Mouse (Mus musculus): ENCODE data around the gene Mgll. TPM values are rescaled to one million over a fixed set of nuclear protein-coding genes. Genes with fewer than 3 reads are reported as not detected.

Mgll gene
- 100 to 1,000 TPM; 197 to 247 TPM for total RNA-seq (2021)
- long read RNA-seq, experiment 1, transcript Mgll-207 (8 exons, 3,991 nt), result minor isoform, 18 of 236 reads
- long read RNA-seq, experiment 1, transcript Mgll-204 (8 exons, 3,676 nt), result major isoform, 126 of 236 reads
- long read RNA-seq, experiment 1, partial matches to known transcripts, result 12 of 236 reads
- long read RNA-seq, experiment 1, other reads (novel, unspliced or antisense), result 78 of 236 reads
- long read RNA-seq, experiment 2, transcript Mgll-204 (8 exons, 3,676 nt), result major isoform, 127 of 367 reads
- long read RNA-seq, experiment 2, transcript Mgll-207 (8 exons, 3,991 nt), result minor isoform, 29 of 367 reads
- long read RNA-seq, experiment 2, partial matches to known transcripts, result 3 of 367 reads
- long read RNA-seq, experiment 2, other reads (novel, unspliced or antisense), result 203 of 367 reads

DNA sequence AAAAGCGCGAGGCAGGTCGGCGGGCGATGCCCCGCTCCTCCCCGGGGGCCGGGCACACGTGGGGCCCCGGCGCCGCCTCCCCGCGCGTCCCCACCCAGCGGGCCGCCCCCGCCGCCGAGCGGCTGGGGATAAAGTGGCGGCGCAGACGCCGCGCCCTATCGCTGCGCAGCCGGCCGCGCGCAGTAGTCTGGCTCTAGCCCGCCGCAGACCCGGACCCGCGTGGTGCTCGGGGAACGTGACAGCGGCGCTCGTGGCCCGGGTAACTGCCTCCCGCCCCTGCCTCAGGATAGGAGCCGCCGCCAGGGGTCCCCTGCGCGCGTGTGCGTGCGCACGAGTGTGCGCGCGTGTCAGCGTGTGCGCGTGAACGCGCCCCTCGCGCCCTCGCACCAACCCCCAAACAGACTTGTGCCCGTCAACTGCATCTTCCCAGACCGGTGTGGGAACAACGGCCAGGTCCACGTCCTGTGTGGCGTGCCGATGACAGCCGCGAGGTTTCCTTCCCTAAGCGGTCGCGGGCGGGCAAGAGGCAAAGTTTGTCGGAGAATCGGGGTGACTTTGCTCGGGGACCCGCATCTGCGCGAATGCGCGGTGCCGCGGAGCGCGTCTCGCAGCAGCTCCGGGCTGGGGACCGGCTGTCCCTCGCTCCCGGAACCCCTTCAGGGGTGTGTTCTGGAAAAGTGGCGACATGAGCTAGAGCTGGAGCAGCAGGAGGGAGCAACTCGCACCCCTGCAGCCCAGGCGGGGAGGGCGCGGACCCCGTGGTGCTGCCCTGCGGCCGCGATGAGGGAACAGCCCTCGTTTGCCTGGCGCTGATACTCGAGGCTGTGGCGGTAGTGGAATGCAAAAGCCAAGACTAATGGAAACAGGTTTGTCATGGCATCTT, at the start of gene Mgll:
TSS of gene Mgll (plus strand) at position 100 of the 883 bp plus-strand sequence.
- DNase-seq (ENCODE audit: low spot score in 2 of 2), result peak; percentile 76 to 84

DNA sequence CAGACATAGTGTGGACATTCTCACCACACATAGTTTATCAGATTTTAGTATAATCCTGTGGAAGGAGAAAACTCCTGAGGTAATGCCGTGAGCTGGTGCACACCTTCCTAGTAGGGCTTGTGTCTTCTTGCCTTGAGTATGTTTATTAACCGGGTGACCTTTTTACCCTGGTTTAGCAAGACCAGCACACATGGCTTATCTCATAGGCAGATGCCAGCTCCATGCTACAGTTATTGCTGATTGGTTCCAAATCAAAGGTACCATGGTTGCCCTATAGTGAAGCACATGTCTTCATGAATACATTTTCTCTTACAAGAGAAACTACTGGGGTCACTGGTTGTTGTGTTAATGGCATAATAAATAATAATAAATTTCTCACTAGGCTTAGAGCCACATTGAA, 48.4 kb upstream of the Mgll start:
- DNase-seq (ENCODE audit: low spot score in 2 of 2), result no peak

DNA sequence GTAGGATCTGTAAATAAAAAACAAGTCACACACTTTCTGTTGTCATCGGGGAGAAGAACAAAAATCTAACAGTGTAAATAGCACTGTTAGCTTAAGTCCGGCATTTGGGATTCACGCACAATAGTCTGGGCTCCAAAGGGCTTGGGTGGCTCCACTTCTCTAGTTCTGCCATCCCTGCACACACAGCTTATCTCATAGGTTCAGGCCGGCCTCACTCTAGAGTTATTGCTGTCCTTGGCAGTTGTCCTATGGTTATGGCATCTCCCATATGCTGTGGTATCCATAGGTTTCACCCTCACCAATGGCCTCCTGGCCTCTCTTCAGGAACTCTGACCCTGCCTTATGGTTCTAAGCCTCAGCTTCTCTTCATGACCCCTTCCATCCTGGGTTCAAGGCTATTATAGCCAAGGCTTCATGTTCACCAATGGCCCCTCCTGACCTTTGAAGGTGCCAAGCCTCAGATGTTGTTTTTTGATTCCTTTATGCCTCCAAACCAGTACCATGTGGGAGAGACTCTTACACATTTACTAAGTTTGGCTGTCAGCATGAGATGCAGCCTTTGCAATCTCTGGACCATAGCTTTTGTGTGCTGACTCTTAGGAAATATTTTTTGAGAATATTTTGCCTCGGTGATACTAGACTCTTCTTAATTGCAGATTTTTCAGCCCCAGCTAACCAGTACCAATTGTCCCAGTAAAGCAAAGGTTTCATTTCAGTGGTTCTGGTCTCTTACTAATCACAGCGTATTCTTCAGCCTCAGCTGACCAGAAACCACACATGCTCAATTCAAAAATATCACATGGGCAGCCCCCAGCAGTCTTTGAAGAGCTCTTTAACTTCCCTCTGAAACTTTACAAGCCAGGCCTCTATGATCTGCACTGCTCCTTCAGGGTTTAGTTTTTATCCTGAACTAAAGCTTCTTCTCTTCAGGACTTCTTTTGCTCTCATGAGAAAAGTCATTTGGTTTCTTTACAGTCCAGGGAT, 47.2 kb upstream of the Mgll start:
- no peak for DNase-seq (ENCODE audit: low spot score in 2 of 2)

DNA sequence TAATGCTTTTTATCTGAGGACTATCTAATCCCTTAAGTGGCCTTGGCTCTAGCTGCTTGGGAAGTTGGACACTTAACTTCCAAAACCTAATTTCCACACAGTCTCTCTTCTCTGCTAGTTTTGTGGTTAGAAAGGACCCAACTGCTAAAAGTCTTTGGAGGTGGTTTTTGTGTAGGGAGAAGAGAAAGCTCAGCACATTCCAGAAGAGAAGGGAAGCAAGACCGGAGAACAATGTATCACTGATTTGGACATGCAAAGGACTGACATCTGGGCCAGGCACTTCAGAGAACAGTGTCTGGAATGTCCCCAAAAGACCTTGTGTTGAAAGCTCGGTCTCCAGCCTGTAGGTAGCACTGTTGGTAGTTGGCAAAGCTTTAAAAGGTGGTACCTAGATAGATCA, 46.5 kb upstream of the Mgll start:
- no peak for DNase-seq (ENCODE audit: low spot score in 2 of 2)

DNA sequence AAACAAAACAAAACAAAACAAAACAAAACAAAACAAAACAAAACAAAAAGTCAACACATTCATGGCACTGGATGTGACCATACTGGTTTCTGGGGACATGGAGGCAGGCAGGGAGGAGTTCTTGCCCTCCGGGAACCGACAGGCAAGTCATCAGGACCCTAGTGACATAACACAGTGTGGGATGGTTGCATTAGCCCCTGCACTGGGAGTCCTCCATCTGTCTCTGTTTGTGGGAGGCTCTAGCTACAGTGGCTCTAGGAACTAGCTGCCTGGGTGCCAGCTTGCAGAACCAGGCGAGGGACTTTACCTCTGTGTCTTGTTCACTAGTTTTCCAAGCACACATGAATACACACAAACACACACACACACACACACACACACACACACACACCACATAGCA, 43.2 kb upstream of the Mgll start:
- DNase-seq (ENCODE audit: low spot score in 2 of 2), result no peak

DNA sequence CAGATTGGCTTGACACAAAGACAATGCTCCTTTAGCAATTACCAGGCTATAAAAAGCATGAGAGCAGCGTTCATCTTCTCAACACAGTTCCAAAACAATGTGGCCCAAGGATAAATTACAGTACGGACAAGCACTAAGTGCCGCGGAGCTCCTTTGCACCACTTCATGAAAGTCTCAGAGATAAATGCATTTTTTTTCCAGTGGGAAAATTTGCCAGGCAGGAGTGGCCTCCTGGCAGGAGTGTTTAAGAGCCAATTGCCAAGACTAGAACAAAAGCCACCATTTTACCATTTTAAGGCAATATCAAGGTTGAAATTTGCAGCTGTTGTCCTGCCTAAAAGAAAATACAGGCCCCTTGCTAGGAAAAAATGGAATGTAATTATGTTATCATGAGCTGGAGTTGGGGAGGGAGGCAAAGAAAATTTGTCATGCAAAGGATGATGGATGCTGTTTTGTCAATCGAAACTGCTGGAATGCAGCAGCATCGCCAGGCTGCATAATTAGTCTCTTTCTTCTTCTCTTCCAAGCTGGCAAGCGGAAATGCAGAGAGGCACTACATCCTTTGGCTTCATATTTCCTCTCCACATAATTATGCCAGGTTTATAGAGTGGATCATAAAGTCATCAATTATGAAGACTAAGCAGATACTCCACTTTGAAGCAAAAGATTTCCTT, 40.7 kb upstream of the Mgll start:
- no peak for DNase-seq (ENCODE audit: low spot score in 2 of 2)

DNA sequence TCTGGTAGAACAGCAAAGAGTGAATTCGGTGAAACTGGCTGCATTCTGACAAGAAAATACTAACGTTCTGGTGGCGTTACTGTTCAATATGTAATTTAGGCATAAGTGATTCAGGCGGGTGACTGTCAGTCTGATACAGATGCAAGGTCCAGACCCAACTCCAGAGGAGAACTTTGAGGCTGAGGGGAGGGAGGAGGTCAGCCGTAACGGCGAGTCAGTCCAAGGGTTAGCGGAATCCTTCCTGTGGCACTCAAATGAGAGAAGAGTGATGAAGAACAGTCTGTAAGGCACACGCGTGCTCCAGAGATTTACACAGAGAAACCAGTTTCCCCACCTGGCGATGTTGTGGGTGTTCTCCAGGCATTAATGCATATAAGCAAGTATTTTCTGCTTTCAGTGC, 36.0 kb upstream of the Mgll start:
- DNase-seq (ENCODE audit: low spot score in 2 of 2), result no peak

DNA sequence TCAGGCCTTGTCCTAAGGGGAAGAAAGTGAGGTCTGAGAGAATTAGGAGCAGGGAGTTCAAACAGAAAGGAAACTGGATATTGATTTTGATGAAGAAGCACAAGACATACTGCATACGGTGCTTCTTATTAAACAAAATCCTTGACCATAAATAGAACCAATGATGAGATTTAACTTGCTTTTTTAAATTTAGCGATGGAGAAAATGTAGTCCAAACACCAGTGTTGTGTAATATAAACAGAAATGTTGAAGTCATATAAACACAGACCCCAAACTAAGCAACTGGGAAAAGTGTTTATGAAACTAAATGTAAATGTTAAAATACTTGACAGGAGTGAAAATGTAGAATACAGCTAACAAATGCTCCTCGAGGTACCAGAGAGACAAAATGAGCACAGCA, 35.5 kb upstream of the Mgll start:
- no peak for DNase-seq (ENCODE audit: low spot score in 2 of 2)

DNA sequence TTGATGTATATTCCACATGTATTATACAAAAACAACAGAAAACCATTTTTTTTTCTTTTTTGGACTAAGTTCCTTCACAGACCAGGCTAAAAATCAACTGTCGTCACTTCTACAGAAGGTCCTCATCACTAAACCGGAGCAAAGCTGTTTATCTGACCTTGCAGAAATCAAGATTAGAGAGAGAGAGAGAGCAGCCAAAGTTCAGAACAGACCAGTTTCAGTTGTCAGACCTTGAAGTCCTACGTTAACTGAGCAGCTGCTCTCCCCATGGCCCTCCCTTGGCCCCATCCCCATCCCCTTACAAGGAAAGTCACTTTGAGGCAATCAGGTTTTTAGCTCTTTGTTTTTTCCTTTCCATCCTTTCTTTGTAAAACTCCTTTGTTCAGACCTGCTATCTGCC, 34.0 kb upstream of the Mgll start:
- DNase-seq (ENCODE audit: low spot score in 2 of 2), result no peak

DNA sequence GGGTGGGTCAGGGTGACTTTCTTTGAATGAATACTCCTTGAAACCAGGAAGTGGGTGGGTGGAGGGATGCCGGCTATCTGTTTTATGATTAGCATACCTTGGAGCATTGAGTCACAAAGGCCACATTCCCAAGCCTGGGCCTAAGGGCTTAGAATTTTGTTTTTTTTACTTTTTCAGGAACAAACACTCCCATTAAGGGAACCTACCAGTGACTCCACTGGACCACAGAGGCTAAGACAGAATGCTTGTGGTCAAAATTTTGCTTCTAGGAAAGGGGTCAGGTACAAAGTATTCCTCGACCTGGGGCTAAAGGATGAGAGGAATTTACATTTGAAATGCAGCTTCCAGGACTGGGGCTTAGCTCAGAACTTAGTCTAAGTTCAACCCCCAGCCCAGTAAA, 32.9 kb upstream of the Mgll start:
- DNase-seq (ENCODE audit: low spot score in 2 of 2), result no peak

DNA sequence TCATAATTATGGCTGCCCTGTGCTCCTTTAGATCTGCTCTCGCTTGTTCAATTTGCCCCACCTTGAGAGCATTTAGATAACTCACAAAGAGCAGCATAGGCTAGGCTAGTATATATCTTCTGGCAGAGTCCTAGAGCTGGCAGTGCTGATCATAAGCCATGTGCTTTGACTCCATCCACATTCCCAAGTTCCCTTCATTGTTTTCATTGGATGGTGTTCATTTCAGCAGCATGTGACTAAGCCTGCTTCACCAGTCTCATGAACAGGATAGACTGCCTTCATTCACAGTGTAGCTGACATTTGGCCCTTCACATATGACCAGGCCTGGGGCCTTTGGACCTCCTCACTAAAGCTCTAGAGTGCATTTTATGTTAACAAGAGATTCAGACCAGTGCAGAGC, 21.3 kb upstream of the Mgll start:
- DNase-seq (ENCODE audit: low spot score in 2 of 2), result no peak

DNA sequence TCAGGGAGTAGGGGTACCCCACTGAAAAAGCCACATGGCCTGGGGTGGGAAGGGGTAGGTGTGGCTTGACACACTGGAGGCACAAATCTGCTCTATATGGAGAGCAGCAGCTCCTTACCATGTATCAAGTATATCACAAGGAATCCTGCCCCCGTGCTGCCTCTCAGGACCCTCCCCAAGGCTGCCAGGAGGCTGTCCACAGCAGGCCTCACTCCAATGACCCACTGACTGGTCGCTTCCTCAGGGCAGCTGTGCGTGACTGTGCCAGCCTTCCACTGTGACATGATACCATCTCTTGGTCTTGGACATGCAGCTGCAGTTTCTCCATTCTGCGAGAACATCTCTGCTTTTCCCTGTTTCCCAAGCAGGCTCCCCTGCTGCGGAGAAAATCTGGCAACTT, 20.5 kb upstream of the Mgll start:
- DNase-seq (ENCODE audit: low spot score in 2 of 2), result no peak

DNA sequence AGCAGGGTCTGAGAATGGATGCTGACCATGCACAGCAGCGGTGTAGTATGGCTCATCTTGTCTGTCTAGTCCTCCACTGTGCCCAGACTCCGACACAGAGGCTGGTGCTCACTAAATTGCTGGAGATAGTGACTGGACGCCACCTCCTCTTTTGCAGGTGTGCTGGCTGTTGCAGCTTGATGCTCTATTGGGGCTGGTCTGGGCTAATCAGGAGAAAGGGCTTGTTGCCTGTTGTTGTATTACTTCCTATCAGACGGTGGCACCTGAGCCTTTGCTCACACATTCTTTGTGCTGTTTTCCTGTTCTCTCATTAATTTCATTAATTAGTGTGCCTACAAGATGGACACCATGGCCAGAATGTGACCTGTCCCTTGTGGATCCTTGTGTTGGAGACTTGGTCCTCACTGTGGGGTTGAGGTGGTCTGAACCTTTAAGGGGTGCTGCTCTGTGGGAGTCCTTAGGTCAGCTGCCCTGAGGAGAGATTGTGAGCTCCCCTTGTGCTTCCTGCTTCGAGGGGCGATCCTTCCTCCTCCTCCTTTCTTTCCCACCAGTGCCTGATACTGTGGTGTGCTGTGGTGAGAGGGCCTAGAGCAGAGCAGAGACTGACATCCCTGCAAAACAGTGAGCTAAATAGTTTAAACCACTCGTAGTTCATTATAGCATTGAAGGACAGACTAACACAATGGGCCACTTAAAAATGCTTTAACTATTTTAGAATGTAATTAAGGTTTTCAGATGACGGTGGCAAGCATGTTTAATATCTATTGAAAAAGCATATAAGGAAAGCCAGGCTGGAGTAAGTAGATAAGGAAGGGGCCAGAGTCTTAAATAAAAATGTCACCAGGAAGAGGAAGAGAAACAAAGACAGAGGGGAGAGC, 15.6 kb upstream of the Mgll start:
- no peak for DNase-seq (ENCODE audit: low spot score in 2 of 2)

DNA sequence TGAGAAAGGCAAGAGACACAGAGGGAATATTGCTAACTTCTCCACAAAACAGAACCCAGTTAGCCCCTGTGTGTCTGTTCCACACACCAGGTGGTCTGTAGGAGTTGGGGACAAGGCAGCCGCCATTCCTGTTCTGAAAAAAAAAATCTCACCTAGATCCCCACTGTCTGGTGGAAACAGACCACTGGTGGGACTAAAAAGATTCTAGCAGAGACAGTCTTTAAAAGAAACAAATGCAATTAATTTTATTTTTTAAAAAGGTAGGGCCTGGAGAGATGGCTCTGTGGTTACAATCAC, 15.0 kb upstream of the Mgll start:
- DNase-seq (ENCODE audit: low spot score in 2 of 2), result no peak

DNA sequence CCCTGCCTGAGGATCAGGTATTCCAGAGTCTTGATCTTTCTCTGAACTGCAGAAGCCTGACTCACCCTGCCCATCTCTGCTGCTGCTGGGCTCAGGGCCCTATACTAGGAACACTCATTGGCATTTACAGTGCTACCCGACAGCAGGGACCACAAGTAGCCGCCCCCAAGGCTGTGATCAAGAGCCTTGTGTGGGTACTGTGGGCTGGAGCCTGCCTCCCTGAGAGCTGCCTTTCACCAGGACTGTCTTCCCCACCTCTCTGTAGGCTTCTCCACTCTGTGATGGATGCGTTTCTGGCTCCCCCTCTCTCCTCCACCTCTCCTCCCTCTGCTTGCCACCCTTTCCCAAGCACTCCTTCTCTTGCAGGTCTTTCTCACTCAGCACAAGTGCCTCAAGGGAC, 12.9 kb upstream of the Mgll start:
- DNase-seq (ENCODE audit: low spot score in 2 of 2), result no peak

DNA sequence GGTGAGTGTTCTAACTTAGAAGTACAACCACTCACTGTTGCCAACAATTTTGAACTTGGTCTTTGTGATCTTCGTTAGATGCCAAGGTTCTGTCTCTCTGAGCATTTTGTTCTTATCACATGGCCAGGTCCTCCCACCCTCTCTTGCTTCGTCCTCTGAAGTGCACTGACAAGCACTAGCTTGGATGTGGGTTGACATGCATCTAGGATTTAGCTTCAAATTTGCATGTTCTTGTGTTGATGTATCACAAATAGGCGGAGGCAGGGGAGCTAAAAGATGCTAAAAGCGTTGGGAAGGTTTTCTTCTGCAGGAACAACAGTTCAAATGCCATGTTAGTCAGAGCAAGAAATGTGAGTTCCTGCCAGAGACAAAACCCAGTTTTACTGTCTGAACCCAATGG, 12.1 kb upstream of the Mgll start:
- no peak for DNase-seq (ENCODE audit: low spot score in 2 of 2)

DNA sequence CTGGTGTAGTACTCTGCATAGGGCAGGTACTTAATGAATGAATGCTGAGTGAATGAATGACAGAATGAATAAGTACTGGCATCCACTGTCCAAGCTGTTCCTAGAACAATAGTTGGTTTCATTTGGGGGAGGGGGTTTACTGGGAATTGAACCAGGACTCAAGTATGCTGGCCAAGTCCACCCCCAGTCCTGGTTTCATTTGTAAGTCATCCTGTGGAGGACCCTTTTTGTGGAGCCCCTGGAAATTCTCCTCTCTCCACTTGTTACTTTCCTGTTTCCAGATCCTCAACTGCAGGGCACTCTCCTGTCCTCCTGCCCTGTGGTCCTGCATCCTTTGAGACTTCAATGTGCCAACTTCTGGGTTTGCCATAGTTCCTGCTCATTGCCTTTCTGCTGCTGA, 10.9 kb upstream of the Mgll start:
- DNase-seq (ENCODE audit: low spot score in 2 of 2), result no peak

DNA sequence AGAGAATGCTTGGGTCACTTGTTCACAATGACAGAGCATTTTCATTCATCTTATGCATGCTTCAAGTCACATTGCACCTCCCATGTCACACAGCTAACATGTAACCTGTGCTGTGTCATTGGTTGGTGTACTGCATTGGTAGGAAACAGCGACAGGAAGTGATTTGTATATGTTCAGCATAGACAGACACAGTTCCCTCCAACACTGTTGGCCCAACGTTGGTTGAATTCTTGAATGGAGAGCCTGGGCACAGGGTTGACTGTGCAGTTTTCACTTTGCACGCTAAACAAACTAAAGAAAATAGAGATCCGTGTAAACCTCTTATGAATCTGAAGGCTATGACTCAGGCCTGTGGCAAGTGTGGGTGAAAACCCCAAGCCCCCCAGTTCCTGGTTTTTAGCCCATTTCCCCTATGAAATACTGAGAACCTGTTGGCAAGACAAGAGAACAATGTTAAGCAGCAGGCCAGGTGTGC, 10.0 kb upstream of the Mgll start:
- DNase-seq (ENCODE audit: low spot score in 2 of 2), result no peak

DNA sequence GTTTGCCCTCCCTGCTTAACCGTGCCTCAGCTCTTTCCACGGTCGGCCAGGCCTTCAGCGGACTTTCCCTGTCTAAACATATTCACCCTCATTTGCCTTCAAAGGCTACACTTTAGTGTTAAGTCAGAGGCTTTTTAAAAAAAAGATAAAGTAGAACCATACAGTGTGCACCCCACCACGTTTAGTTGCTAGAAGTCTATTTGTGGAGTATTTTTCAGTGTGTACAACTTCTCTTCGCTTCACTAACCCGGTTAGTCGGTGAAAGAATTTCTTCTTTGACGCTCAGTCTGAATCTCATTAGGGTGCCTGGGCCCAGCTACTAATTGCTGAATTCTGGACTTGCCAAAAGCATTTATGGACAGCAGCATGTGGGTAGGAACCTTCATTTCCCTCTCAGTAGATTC, 8.8 kb upstream of the Mgll start:
- DNase-seq (ENCODE audit: low spot score in 2 of 2), result no peak

DNA sequence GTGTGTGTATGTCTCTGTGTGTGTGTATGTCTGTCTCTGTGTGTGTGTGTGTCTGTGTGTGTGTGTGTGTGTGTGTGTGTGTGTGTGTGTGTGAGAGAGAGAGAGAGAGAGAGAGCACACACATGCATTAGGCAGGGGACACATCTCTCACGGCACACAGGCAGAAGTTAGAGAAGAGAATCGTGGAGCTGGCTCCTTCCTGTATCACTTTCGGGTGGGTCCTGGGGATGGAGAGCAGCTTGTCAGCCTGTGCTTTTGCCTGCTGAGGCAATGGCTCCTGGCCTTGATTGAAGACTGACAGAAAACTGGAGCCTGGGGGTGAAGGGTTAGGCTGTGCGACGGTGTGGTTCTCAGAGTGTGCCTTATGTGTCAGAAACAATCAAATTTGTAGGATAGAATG, 8.2 kb upstream of the Mgll start:
- DNase-seq (ENCODE audit: low spot score in 2 of 2), result no peak
